Comparison of ENCODE assay signal across 13 mouse cellular contexts in the genomic region with DNA sequence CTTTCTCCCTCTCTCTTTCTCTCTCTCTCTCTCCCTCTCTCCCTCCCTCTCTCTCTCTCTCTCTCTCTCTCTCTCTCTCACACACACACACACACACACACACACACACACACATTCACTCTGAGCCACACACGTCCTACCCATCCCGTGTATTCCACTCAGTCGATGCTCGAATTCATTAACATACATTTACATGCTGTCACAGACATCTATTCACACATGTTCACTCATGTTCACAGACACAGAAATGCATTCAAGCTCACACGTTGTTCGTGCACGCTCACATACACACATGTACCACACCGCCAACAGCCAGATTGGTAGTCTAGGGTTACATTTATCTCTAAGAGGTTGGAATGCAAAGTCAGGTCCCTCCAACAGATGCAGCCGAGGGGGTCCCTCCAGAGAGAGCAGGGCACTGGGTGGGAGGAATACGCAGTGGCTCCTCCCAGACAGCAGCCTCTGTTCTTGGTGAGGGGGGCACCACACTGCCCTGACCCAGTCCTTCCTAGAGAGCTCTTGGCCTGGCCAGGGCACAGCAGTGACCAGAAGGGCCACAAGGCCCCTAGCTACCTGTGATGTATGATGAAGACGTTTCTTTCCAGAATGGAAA.
DNase-seq lines count a peak whose midpoint lies in the region; ATAC-seq and TF ChIP-seq lines count a peak whose summit lies in the region.
"Had no signal": no experiment of that assay in that cellular context is flagged by ENCODE, and none has a peak within 500 bp of the region (broad histone marks: within the 10 kb centered on the region; RNA-seq: fewer than 3 reads in every experiment).

No protein-coding gene starts in this region.

- peak; percentile 47 for DNase-seq in embryo, embryonic 10.5 days (ENCODE audit: low spot score)
- DNase-seq in forebrain, embryonic 14.5 days (ENCODE audit: low spot score): peak; percentile 76
- peak; percentile 39 for DNase-seq in neural tube, embryonic 11.5 days (ENCODE audit: low spot score)
- no peak for DNase-seq in layer of hippocampus, postnatal 14 days (ENCODE audit: low spot score in 2 of 2)
- no peak for DNase-seq in gastrocnemius, postnatal 10 days
- no peak for DNase-seq in adrenal gland, adult 2 months
- no peak for DNase-seq in heart, adult 2 months
- DNase-seq: cerebellum, adult 11 months; heart, postnatal 14 days; liver, postnatal 0 days had no signal

- peak; percentile 81 for ATAC-seq in forebrain, embryonic 14.5 days
- peak; percentile 55 for ATAC-seq in hindbrain, embryonic 16.5 days
- peak; percentile 71 for ATAC-seq in neural tube, embryonic 11.5 days (ENCODE audit: insufficient read depth, low FRiP score, low TSS enrichment)
- ATAC-seq: liver, postnatal 0 days had no signal

- TF ChIP-seq POLR2A in heart, adult 2 months (IDR thresholded peaks at IDR 0.05; ENCODE audit: insufficient read depth, low read depth, low read length): no peak

- 26% methylated on average over 11 of the region's 11 CpGs for WGBS in forebrain, embryonic 14.5 days
- WGBS in hindbrain, embryonic 16.5 days: 20% methylated on average over 11 of the region's 11 CpGs
- 44% methylated on average over 11 of the region's 11 CpGs for WGBS in neural tube, embryonic 11.5 days
- 70% methylated on average over 11 of the region's 11 CpGs for WGBS in heart, adult 2 months

- no peak overlapping the region for H3K9ac ChIP-seq in forebrain, embryonic 14.5 days (ENCODE audit: low read length)
- peak overlapping the region; percentile 38 for H3K9ac ChIP-seq in hindbrain, embryonic 16.5 days (ENCODE audit: low read depth, low read length)
- H3K9ac ChIP-seq in neural tube, embryonic 11.5 days (ENCODE audit: low read length): no peak overlapping the region
- H3K9ac ChIP-seq in heart, adult 2 months (ENCODE audit: low read depth, low read length): no peak overlapping the region
- H3K9ac ChIP-seq: liver, postnatal 0 days had no signal

- H3K9me3 ChIP-seq in forebrain, embryonic 14.5 days (replicated peaks; ENCODE audit: control insufficient read depth, low read length): peaks cover 14% of the 10 kb centered on the region; the same call in 1 of the 2 replicates
- H3K9me3 ChIP-seq in hindbrain, embryonic 16.5 days (ENCODE audit: control insufficient read depth, low read length): peaks cover 6% of the 10 kb centered on the region
- peaks cover 3% of the 10 kb centered on the region; the same call in 1 of the 2 replicates for H3K9me3 ChIP-seq in neural tube, embryonic 11.5 days (ENCODE audit: control insufficient read depth, low read length)

- peaks cover 47% of the 10 kb centered on the region for H3K27me3 ChIP-seq in forebrain, embryonic 14.5 days (replicated peaks; ENCODE audit: control insufficient read depth, insufficient read depth, low read length)
- H3K27me3 ChIP-seq in hindbrain, embryonic 16.5 days (replicated peaks; ENCODE audit: control insufficient read depth, insufficient read depth, low read length): 0 out of 2 replicates have a peak, but pooled peaks cover 3% of the 10 kb centered on the region
- no peaks in the 10 kb centered on the region for H3K27me3 ChIP-seq in neural tube, embryonic 11.5 days (ENCODE audit: control insufficient read depth, insufficient read depth, low read length)
- H3K27me3 ChIP-seq in heart, adult 2 months (ENCODE audit: control insufficient read depth, insufficient read depth, low read length): no peaks in the 10 kb centered on the region

- TF ChIP-seq CTCF in heart, adult 2 months (IDR thresholded peaks at IDR 0.05): no peak

- no peaks in the 10 kb centered on the region for H3K79me2 ChIP-seq in heart, adult 2 months (replicated peaks; ENCODE audit: control insufficient read depth, insufficient read depth, low read length)

- no peak overlapping the region for H3K4me3 ChIP-seq in forebrain, embryonic 14.5 days (ENCODE audit: low read depth, low read length)
- no peak overlapping the region for H3K4me3 ChIP-seq in hindbrain, embryonic 16.5 days (ENCODE audit: low read length)
- no peak overlapping the region for H3K4me3 ChIP-seq in neural tube, embryonic 11.5 days (ENCODE audit: low read depth, low read length)
- no peak overlapping the region for H3K4me3 ChIP-seq in heart, adult 2 months
- H3K4me3 ChIP-seq: myocyte had no signal

- 0 out of 2 replicates have a peak overlapping the region, but pooled peaks have one; percentile 20 for H3K4me2 ChIP-seq in forebrain, embryonic 14.5 days (ENCODE audit: low read length)
- no peak overlapping the region for H3K4me2 ChIP-seq in hindbrain, embryonic 16.5 days (ENCODE audit: low read length)
- H3K4me2 ChIP-seq in neural tube, embryonic 11.5 days (ENCODE audit: low read depth): no peak overlapping the region; the same call in 1 of the 2 replicates

- no peaks in the 10 kb centered on the region for H3K36me3 ChIP-seq in forebrain, embryonic 14.5 days (ENCODE audit: control insufficient read depth, insufficient read depth, low read length)
- H3K36me3 ChIP-seq in hindbrain, embryonic 16.5 days (ENCODE audit: control insufficient read depth, insufficient read depth, low read length): no peaks in the 10 kb centered on the region
- H3K36me3 ChIP-seq in neural tube, embryonic 11.5 days (ENCODE audit: control insufficient read depth, insufficient read depth, low read length): no peaks in the 10 kb centered on the region
- H3K36me3 ChIP-seq in heart, adult 2 months (ENCODE audit: control insufficient read depth, insufficient read depth, low read length): no peaks in the 10 kb centered on the region

- TF ChIP-seq EP300 in heart, adult 2 months (IDR thresholded peaks at IDR 0.05; ENCODE audit: insufficient read depth, low read depth, low read length): no peak

- peaks cover 14% of the 10 kb centered on the region for H3K4me1 ChIP-seq in forebrain, embryonic 14.5 days (ENCODE audit: control insufficient read depth, insufficient read depth, low read length)
- H3K4me1 ChIP-seq in hindbrain, embryonic 16.5 days (ENCODE audit: control insufficient read depth, insufficient read depth, low read depth, low read length): peaks cover 12% of the 10 kb centered on the region
- peaks cover 16% of the 10 kb centered on the region for H3K4me1 ChIP-seq in neural tube, embryonic 11.5 days (ENCODE audit: control insufficient read depth, insufficient read depth, low read length)
- no peaks in the 10 kb centered on the region for H3K4me1 ChIP-seq in heart, adult 2 months (ENCODE audit: control insufficient read depth, insufficient read depth, low read length)

- peak overlapping the region; percentile 3; the same call in 1 of the 2 replicates for H3K27ac ChIP-seq in forebrain, embryonic 14.5 days (ENCODE audit: low read depth, low read length)
- peak overlapping the region; percentile 48; the same call in 1 of the 2 replicates for H3K27ac ChIP-seq in hindbrain, embryonic 16.5 days (ENCODE audit: low read depth, low read length)
- H3K27ac ChIP-seq in neural tube, embryonic 11.5 days (ENCODE audit: low read depth, low read length): peak overlapping the region; percentile 62
- H3K27ac ChIP-seq in heart, adult 2 months: no peak overlapping the region
- H3K27ac ChIP-seq: macrophage had no signal

- intact Hi-C loops in heart, adult 2 months (cut with DNase I): no loop called here

Comparison
In these comparisons a context has a peak if more than half of its experiments do, and no peak if none do; other contexts are left out.
1. DNase-seq: peak in embryo, embryonic 10.5 days (single experiment), forebrain, embryonic 14.5 days (single experiment) and neural tube, embryonic 11.5 days (single experiment); none in layer of hippocampus, postnatal 14 days (0 of 2), gastrocnemius, postnatal 10 days (single experiment), adrenal gland, adult 2 months (single experiment) and heart, adult 2 months (0 of 2).
2. Peak in every context shown above with its lines, with median percentiles within 50 percentile points of each other: ATAC-seq.